Mouse (Mus musculus): Measurements from ENCODE around the gene Ap1b1.
A peak's percentile ranks its signal among the peaks of the same experiment; 100 is the strongest.

Ap1b1 gene

DNA sequence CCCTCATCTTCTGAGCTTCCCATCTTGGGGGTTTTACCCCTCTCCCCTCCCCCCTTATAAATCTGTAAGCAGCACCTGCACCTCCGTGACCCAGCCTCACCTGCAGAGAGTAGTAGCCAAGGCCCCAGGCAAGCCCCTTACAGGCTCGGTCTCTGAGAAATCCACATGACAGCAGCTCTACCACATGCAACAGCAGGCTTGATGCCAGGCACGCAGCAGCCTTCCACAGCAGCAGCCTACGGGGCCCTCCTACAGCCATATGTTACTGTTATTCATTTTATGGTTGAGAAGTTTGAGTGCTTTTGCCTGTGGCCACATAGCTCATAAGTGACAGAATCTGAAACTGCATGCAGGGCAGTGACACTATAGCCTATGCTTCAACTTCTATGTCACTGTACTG lies 48.8 kb downstream of the Ap1b1 start:
- DNase-seq (ENCODE audit: low spot score): no peak

DNA sequence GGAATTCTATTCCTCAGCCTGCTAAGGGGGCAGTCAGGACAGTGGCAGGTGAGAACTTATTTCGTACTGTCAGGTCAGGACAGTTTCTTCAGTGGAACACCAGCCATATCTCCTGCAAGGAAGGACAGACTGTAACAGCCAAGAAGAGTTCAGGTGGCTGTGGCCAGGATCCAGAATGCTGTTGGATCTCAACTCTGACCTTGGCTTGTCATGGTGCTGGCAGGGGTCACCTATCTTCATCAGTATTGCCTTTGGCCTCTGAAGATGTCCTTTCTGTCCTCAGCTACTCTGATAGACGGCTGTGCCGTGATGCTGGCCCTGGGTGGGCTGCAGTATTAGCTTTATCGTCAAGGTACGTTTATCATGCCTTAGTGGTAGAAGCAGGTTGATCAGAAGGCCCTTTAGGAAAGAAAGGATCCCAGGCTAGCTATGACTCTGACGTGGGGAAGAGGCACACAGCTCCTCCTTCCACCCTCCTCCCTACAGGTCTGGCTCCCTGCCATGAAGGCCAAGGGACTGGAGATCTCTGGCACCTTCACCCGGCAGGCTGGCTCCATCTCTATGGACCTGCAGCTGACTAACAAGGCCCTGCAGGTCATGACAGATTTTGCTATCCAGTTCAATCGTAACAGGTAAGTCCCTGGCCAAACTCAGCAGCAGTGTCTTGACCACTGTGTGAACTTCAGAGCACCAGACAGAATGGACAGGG lies 50.7 kb downstream of the Ap1b1 start:
- no peak for DNase-seq (ENCODE audit: low spot score)

DNA sequence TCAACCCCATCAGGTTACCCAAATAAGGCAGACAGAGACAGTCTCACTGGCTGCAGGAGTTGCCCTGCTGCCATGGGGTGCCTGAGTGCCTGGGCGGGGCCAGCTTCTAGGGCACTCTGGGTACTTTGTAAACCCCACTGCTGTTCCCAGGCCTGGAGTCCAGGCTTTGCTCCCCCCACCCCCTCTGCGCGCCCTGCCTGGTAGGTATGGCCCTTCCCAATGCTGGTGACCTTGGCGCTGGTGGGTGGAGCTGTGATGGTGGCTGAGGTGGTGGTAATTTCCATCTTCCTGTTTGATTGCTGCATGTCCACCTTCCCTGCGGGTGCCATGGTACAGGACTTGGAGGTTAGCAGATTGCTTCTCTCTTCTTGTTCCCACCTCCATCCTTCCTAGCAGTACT lies 54.0 kb downstream of the Ap1b1 start:
- no peak for DNase-seq (ENCODE audit: low spot score)

DNA sequence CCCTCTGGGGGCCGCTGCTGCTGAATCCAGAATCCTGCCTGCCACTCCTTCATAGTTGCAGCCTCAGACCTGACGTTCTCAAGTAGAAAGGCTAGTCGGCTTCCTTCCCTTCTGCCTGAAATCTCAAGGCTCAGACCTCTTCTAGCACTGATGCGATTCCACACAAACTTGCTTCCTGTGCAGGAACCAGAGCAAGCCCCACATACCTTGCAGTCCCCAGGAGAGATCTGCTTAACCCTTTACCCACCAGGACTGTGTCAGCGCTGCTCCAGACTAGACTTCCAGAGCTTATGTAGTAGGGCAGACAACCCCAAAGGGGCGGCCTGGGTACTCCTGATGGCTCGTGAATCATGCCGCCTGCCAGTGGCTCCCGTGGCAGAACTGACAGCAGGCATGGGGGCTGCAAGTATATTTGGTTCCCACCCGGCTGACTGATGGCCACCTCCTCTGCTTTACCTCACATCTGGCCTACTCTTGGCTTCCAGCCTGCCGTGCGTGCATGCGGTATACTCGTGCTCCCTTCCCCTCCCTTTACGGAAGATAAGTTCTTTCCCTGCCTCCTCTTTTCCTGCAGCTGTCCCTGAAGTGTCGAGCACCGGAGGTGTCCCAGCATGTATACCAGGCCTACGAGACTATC lies 54.6 kb downstream of the Ap1b1 start:
- no peak for DNase-seq (ENCODE audit: low spot score)

- no peak for DNase-seq (ENCODE audit: low spot score)
These were observed 56.2 kb downstream of the Ap1b1 start for GRCm38 (mm10) chr11:5042645-5043381.

- DNase-seq (ENCODE audit: low spot score): no peak
These were observed 59.8 kb downstream of the Ap1b1 start for GRCm38 (mm10) chr11:5046321-5046926.

DNA sequence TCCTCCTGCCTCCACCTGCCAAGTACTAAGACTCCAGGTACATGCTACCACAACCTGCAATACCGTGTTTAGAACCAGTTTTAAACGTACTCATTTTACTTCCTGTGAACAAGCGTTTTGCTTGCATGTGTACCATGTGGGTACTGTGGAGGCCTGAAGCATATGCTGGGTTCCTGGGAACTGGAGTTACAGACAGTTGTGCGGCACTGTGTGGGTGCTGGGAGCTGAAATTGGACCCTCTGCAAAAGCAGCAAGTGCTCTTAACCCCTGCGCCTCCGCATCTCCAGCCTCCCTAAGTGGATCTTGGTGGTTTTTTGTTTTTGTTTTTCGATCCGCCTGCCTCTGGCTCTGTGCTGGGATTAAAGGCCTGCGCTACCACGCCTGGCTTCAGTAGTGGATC lies 65.0 kb downstream of the Ap1b1 start:
- no peak for DNase-seq (ENCODE audit: low spot score)

GRCm38 (mm10) chr11:5052200-5052854 lies 65.7 kb downstream of the Ap1b1 start:
- no peak for DNase-seq (ENCODE audit: low spot score)

- DNase-seq (ENCODE audit: low spot score): no peak
These were observed 67.5 kb downstream of the Ap1b1 start for GRCm38 (mm10) chr11:5054151-5054550.

- DNase-seq (ENCODE audit: low spot score): no peak
These were observed 68.2 kb downstream of the Ap1b1 start for GRCm38 (mm10) chr11:5054874-5055273.

DNA sequence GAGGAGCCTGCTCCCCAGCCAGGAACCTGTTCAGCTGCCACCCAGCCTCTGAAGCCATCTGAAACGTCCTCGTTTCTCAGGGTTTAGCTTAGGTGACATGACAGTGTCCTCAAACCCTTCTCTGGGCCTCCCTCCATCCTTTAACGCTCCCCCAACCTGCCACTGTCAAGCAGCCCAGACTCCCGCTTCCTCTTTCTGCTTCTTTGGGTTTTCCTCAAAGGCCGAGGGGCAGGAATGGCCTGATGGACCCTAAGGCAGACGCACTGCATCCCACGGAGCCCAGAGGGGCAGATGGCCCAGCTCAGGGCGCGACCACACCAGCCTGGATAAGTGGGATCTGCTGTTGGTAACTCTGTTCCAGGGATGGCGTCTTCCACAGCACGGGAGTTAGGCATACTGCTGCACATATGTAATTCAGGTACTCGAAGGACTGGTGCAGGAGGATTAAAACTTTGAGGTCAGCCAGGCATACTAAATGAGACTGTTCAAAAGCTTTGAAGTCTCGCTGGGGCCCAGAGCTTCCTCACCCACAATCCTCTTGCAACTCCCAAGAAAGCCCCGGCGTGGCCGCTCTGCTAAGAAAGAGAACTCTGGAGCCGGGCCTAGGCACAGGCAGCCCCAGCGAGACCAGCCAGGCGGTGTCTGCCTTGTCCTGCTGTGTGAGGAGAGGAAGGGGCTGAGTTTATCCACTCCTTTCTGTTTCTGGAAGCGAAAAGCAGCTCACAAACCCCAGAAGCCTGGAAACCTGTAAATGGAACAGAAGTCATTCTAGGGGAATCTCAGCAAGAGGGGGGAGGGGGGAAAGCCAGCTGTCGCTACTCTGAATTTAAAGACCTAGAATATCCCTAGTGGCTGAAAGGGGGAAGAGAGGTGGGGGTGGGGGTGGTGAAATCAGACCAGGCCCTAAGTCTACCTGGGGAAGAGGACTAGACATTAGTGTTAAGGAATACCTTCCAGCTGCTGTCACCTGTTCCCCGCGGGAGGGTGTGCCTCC lies 69.6 kb downstream of the Ap1b1 start:
- DNase-seq (ENCODE audit: low spot score): no peak

DNA sequence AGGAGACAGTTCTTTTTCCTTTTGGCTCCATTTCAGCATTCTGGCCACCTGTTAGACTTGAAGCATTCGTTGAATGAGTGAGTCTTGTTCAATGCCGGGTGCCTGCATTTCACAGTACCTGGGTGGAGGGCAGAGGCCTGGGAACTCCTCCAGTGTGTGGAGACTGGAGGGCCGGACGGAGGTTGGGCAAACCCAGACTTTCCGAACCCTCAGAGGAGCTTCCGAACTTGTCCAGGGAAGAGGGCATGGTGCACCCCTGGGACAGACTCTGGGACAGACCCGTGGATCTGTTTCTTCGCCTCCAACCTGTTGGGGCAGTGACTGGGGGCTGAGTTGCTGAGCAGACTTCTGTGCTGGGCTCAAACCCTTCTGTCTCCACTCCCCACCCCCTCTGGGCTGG lies 70.4 kb downstream of the Ap1b1 start:
- DNase-seq (ENCODE audit: low spot score): no peak

GRCm38 (mm10) chr11:5057541-5057855 lies 70.9 kb downstream of the Ap1b1 start:
- DNase-seq (ENCODE audit: low spot score): no peak

DNA sequence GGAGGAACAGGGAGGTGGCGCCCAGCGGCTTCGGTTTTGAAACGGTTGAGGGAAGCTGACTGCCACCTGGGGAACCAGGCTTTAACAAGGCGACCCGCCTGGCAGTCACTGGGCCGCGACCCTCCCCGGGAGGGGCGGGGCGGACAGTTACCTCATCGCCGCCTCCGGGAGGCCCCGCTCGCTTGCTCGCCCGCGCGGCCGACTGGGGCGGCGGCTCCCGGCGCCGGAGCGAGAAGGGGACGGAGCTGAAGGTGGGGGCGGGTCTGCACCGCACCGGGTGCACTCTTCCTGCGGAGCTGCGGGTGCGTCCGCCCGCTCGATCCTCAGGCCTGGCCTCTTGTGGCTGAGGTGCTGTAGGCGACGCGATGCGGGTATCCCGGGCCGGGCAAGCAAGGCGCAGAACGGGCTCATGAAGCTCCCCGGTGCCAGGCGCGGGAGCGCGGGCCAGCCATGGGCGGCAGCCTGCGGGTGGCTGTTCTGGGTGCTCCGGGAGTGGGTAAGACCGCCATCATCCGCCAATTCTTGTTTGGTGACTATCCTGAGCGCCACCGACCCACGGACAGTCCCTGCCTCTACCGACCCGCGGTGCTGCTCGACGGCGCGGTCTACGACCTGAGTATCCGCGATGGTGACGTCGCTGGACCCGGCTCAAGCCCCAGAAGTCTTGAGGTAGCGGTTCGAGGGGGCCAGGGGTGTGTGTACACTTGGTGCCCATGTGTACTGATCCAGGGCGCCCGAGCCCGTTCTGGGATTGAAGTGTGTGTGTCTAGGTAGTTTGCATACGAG lies 71.4 kb downstream of the Ap1b1 start, which contains the start of gene Rasl10a:
Gene Rasl10a, plus strand, starts transcription at position 273 of the 786 bp plus-strand sequence.
- DNase-seq (ENCODE audit: low spot score): no peak

DNA sequence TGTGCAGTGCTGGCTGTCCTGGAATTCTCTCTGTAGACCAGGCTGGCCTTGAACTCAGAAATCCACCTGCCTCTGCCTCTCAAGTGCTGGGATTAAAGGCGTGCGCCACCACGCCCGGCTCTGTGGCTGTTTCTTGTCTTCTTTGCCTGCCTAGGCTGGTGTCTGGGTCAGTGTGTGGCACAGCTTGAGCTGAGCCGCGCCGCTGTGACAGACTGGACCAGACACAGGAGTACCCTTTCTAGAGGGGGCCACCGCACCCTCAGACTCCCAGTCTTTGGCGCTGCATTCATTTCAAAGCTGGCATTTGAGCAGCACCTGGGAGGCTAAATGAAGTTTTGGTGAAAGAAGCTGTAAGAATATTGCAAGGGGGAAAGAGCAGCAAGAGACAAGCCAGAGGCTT lies 72.2 kb downstream of the Ap1b1 start:
- DNase-seq (ENCODE audit: low spot score): no peak

- DNase-seq (ENCODE audit: low spot score): no peak
These were observed 72.6 kb downstream of the Ap1b1 start for GRCm38 (mm10) chr11:5059230-5059629.

DNA sequence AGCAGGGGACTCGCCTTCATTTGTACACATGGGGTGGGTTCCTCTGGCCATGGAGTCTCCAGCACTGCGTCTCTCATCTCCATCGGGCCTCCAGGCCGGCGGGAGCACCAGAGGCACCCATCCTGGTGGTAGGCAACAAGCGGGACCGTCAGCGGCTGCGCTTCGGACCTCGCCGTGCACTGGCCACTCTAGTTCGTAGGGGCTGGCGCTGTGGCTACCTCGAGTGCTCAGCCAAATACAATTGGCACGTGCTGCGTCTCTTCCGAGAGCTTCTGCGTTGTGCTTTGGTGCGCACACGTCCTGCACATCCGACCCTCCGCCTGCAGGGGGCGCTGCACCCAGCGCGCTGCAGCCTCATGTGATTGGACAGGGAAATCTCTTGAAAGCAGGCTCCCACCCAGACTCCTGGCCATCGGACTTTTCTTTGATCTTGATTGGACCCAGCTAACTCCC lies 73.1 kb downstream of the Ap1b1 start:
- DNase-seq (ENCODE audit: low spot score): no peak

DNA sequence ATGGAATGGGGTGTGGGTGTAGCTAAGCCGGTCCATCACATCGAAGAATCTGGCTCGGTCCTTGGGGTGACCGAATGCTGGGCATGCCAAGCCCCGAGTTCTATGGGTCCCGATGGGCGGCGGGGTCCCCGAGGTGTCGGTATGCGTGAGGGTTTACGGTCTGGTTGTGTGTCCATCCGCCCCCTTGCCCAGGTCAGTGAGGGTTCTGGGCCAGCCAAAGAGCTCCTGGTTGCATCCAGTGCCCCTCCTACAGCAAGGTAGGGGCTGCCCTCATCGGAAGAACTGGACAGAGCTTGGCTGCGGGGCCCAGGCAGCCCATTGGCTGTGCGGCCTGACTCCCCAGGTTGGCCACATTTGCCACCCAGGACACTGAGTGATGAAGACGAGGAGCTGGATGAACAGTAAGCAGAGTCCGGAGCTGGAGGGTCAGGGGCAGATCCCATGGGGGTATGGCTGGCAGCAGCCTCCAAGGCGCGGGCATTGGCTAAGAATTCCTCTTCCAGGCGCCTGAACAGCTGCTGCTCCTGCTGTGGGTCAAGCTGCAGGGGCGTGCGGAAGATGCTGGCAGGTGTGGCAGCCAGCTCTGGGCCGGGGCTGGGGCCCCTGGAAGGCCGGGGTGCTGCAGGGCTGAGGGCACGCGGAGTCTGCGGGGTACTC lies 74.3 kb downstream of the Ap1b1 start:
- DNase-seq (ENCODE audit: low spot score): no peak

- DNase-seq (ENCODE audit: low spot score): peak; percentile 91
These were observed 75.0 kb downstream of the Ap1b1 start for GRCm38 (mm10) chr11:5061413-5062139.

Data from yolk sac, embryonic 10.5 days (tissue).